Mouse (Mus musculus) midbrain, embryonic 15.5 days (tissue): ENCODE data around the gene Gm21958. TPM values are rescaled to one million over a fixed set of nuclear protein-coding genes. Genes with fewer than 3 reads are reported as not detected.

ENCODE experiments used
- ATAC-seq: fragments of 200-750 bp; cut with Nextera tagmentation; replicated peaks from 2 replicates; pipeline ENCODE4 v1.8.0; 2017; ENCODE audit warnings: moderate TSS enrichment
- H3K27ac ChIP-seq: fragments of 300-500 bp; sonication (generic); 2 replicates; pipeline ENCODE4 v1.5.1; 2015; ENCODE audit warnings: mild to moderate bottlenecking, inconsistent platforms
- H3K27me3 ChIP-seq: fragments of 300-500 bp; sonication (generic); replicated peaks from 2 replicates; pipeline ENCODE4 v1.6.1; 2015; ENCODE audit warnings: inconsistent platforms
- H3K36me3 ChIP-seq: fragments of 300-500 bp; sonication (generic); replicated peaks from 2 replicates; pipeline ENCODE4 v1.6.1; 2015; ENCODE audit warnings: inconsistent platforms
- H3K4me1 ChIP-seq: fragments of 300-500 bp; sonication (generic); 2 replicates; pipeline ENCODE4 v1.6.1; 2015; ENCODE audit warnings: inconsistent platforms
- H3K4me2 ChIP-seq: fragments of 300-500 bp; sonication (generic); 2 replicates; pipeline ENCODE4 v1.6.1; 2015; ENCODE audit warnings: inconsistent platforms, mild to moderate bottlenecking, moderate library complexity
- H3K4me3 ChIP-seq: fragments of 300-500 bp; sonication (generic); 2 replicates; pipeline ENCODE4 v1.5.1; 2015; ENCODE audit warnings: mild to moderate bottlenecking, inconsistent platforms
- H3K9ac ChIP-seq: fragments of 300-500 bp; sonication (generic); 2 replicates; pipeline ENCODE4 v1.6.1; 2015; ENCODE audit warnings: mild to moderate bottlenecking, inconsistent platforms
- H3K9me3 ChIP-seq: fragments of 300-500 bp; sonication (generic); 2 replicates; pipeline ENCODE4 v1.6.1; 2016; ENCODE audit warnings: inconsistent platforms
- WGBS: fragments of 180-500 bp; shearing (Covaris S2); methylation state at CpG from one replicate; pipeline ENCODE4 v1.1.7; 2015; ENCODE audit warnings: mixed read lengths; 5-methylcytosine and 5-hydroxymethylcytosine counted together
- polyA plus RNA-seq: library from polyadenylated mRNA; unstranded; fragments of >200 nt; fragmentation: Nextera tagmentation; extraction: Ambion mirVana; gene quantifications from 2 replicates; pipeline ENCODE4 v1.2.1, GENCODE M21; 2015

Gm21958 gene
- not detected in 2 replicates for polyA plus RNA-seq

DNA sequence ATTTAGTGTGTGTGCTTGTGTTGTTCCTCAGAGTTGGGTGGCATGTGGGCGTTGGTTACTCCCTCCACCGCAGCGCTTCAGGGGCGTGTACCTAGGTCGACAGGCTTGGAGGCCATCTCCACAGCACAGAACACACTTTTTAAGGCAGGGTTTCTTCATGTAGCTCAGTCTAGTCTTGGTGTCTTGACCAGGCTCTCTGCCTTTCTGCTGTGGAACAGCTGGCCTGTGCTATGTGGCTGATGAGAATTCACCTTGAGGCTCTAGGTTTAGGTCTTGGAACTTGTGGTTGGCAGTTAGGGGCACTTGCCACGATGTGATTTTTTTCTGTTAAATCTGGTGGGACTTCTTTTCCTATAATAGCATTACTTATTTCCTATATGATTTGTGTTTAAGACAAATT is at the start of gene Gm21958:
Gene Gm21958 (minus strand): TSS at position 101 of the 400 bp plus-strand sequence.
- H3K9ac ChIP-seq = no peak within 1 kb of the TSS
- no peak within 1 kb of the TSS for H3K27ac ChIP-seq
- H3K4me2 ChIP-seq = no peak within 1 kb of the TSS
- peaks cover 66% of the 10 kb centered on the region for H3K36me3 ChIP-seq
- no peaks in the 10 kb centered on the region for H3K27me3 ChIP-seq
- ATAC-seq = no peak
- H3K4me1 ChIP-seq = no peaks in the 10 kb centered on the region
- 95% methylated on average over 6 of the region's 6 CpGs for WGBS
- no peak within 1 kb of the TSS for H3K4me3 ChIP-seq
- no peaks in the 10 kb centered on the region for H3K9me3 ChIP-seq

DNA sequence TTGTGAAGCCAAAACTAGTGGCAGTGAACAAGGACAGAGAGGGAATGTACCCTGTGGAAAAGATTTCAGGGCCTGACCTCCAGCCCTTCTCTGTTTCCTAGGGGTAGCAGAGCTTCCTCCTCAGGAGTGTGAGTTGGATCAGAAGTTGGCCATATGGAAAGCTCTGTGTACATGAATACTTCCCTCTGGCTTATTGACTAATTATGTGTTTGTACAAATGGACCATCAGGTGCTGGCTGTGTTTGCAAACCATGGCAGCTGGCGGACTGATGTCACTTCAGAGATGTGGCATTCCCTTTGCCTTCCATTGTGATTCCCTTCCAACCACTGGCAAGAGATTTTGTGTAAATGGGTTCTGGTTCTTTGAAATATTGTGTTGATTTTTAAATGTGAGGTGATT is 47.1 kb upstream of the Gm21958 start:
- H3K36me3 ChIP-seq = no peaks in the 10 kb centered on the region
- H3K27me3 ChIP-seq = no peaks in the 10 kb centered on the region; the same call in 1 of the 2 replicates
- H3K9ac ChIP-seq = no peak overlapping the region
- H3K4me1 ChIP-seq = peaks cover 3% of the 10 kb centered on the region
- 89% methylated on average over 1 of the region's 1 CpGs for WGBS
- no peak for ATAC-seq
- H3K4me3 ChIP-seq = no peak overlapping the region
- H3K27ac ChIP-seq = no peak overlapping the region
- no peak overlapping the region for H3K4me2 ChIP-seq
- H3K9me3 ChIP-seq = no peaks in the 10 kb centered on the region

DNA sequence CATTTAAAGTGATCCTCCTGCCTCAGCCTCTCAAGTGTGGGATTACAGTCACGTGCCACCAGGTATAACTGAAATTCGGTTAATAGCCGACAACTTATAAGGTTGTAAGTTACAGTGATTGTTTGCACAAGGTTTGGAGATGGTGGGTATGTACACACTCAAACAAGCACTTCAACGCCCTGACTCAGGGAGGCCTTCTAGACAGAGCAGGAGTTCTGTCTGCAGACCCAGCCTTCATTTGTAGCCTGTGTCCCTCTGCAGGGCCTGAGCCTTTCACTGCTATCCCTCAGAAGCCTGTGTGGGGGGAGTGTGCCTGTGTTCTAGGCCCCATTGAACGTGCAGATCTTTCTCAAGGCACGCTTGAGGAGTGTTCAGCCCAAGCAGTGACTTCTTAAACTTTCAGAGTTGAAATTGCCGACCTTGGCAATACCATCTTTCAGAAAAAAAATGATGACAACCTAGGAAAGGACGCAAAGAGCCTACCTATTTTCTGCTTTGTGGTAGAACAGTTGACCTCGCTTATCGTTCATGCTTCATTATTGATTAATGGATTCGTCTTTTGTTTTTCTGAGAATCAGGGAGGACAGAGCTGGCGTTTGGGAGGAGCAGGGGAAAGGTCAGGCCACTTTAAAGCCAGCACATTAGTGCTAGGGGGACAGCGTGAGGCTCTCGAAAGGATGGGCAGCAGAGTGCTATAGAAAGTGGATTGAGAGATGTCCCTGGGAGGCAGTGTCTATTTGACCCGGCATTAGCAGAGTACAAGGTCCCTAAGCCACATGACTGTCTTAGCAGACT is 46.4 kb upstream of the Gm21958 start:
- 57% methylated on average over 15 of the region's 15 CpGs for WGBS
- no peaks in the 10 kb centered on the region for H3K9me3 ChIP-seq

DNA sequence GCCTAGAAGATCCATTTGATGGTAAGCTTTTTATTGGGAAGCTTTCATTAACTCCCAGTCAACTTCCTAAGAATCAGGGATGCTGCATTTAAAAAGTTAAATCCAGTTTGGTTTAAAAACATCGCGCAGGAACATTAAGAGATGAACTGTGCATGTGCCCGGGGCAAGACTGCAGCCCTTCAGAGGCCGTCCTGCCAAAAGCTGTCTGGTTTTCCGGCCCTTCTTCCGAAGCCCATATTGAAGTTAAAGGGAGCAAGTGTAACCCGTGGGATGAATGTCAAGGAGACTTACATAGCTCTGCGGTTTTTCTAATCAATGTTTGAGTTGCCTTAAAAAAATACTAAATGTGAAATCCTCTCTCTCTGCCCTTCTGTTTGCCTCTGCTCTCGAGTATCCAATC is 45.1 kb upstream of the Gm21958 start:
- ATAC-seq = no peak
- no peaks in the 10 kb centered on the region for H3K9me3 ChIP-seq
- peaks cover 16% of the 10 kb centered on the region for H3K4me1 ChIP-seq
- H3K36me3 ChIP-seq = no peaks in the 10 kb centered on the region
- H3K4me2 ChIP-seq = no peak overlapping the region
- H3K4me3 ChIP-seq = no peak overlapping the region
- WGBS = 80% methylated on average over 9 of the region's 9 CpGs
- no peak overlapping the region for H3K27ac ChIP-seq
- H3K9ac ChIP-seq = no peak overlapping the region
- H3K27me3 ChIP-seq = no peaks in the 10 kb centered on the region; the same call in 1 of the 2 replicates

More for the DNA sequence above, 46.4 kb upstream of the Gm21958 start:
- Histone ChIP-seq H3K4me2 (no peak overlapping the region), H3K4me3 (no peak overlapping the region), H3K27ac (no peak overlapping the region), H3K36me3 (no peaks in the 10 kb centered on the region), H3K9ac (no peak overlapping the region), H3K4me1 (peaks cover 10% of the 10 kb centered on the region), H3K27me3 (no peaks in the 10 kb centered on the region; the same call in 1 of the 2 replicates)
- no peak for ATAC-seq

DNA sequence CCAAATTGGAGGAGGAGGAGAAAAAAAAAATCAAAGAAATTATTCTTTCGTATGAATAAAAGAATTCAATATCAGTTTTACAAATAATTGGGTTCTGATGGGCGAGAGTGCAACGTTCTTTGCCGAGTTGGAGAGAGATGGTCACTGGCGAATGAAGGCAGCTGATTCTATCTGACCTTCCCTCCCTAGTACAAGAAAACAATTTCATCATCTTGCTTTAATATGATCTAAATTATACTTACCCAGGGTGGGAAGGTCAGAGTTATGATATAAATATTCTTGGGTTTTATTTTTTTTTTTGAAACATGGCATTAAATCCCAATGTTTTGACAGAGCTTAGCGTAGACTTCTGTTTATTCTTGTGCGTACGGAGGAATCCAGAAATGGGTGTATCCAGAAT is 43.3 kb upstream of the Gm21958 start:
- 91% methylated on average over 8 of the region's 8 CpGs for WGBS
- no peak overlapping the region for H3K4me3 ChIP-seq
- no peak overlapping the region for H3K9ac ChIP-seq
- no peak for ATAC-seq
- H3K27ac ChIP-seq = no peak overlapping the region
- no peaks in the 10 kb centered on the region for H3K9me3 ChIP-seq
- no peaks in the 10 kb centered on the region; the same call in 1 of the 2 replicates for H3K27me3 ChIP-seq
- H3K4me1 ChIP-seq = peaks cover 16% of the 10 kb centered on the region
- H3K4me2 ChIP-seq = no peak overlapping the region
- no peaks in the 10 kb centered on the region for H3K36me3 ChIP-seq

DNA sequence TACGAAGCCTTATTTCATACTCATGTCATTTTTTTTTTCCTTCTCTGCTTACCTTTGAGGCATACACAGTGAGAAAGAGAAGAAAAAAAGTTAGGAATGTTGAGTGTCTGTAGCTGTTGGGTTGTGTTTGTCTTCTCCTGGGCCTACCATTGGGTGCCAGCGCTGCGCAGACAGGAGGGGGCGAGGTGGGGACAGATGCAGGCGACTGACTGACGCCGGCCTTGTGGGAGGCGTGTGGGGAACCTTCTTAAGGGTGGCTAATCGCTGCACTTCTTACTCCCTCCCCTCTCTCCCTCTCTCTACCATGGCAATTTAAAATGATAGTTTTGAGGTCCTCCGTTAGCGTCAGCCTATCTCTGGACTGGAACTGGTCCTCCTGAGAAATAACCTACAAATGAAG is 41.9 kb upstream of the Gm21958 start:
- peak; percentile 37; the same call in 1 of the 2 replicates for ATAC-seq
- Histone ChIP-seq H3K36me3 (peaks cover 1% of the 10 kb centered on the region; the same call in 1 of the 2 replicates), H3K9me3 (no peaks in the 10 kb centered on the region), H3K4me3 (peak overlapping the region; percentile 64), H3K9ac (no peak overlapping the region), H3K27ac (no peak overlapping the region), H3K4me1 (peaks cover 16% of the 10 kb centered on the region), H3K4me2 (peak overlapping the region; percentile 99), H3K27me3 (no peaks in the 10 kb centered on the region; the same call in 1 of the 2 replicates)
- WGBS = 2% methylated on average over 11 of the region's 11 CpGs

DNA sequence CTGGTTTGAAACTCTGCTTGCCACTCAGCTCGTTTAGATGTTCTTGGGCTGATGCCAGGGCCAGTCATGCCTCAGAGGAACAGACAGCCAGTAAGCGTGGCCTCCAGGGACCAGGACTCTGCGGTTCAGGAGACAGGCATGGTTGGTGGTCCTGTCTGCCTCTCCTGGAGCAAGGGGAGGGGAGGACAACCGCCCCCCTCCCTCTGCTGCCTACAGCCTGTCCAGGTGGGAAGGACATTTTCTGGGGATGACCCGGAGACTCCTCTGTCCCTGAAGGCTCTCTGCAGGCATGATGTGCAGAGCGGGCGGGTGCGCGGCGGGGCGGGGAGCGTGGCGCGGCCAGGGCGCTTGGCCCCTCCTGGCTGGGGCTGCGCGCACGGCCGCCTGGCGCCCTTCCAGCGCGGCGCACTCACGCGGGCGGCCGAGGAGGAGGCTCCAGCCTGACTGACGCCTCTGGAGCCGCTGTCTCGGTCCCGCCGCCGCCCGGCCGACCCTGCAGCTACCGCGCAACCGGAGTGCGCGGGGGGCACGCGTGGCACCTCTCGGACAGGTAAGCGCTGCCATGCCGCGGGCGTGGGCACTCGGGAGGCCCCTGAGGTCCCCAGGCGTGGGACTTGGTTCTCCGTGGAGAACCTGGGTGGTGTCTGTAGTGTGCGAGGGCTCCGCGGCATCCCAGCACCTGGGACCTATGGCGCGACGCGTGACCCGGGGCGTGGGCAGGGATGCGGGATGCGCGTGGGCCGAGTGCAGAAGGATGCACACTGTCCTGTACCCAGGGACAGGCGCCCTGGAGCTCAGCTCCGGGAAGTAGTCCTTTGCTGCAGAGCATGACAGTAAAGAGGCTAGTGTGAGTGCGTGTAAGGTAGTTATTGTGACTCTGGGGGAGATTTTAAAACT is 41.2 kb upstream of the Gm21958 start, which contains the start of gene Smad9:
Gene Smad9 (plus strand): TSS at position 438 of the 897 bp plus-strand sequence.
- under 1% methylated on average over 66 of the region's 66 CpGs for WGBS
- Histone ChIP-seq H3K27ac (no peak within 1 kb of the TSS), H3K9ac (peak within 1 kb of the TSS; percentile 66)

DNA sequence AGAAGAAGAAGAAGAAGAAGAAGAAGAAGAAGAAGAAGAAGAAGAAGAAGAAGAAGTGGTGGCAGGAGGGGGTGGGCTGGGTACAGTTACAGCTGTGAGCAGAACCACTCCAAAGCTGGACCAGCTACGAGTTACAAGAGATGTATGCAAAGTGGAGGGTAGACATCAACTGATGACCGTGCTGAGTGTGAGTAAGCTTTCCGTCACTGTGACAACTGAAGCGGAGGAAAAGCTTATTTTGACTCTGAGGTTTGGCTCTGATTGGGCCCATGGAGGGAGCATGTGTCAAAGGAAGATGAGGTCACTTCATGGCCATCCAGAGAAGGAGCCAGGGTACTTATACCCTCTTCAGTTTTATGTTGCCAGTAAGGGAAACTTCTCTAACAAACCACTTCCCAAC is 39.3 kb upstream of the Gm21958 start:
- H3K4me1 ChIP-seq = peaks cover 16% of the 10 kb centered on the region
- ATAC-seq = no peak
- H3K36me3 ChIP-seq = peaks cover 25% of the 10 kb centered on the region
- H3K9me3 ChIP-seq = no peaks in the 10 kb centered on the region
- H3K4me2 ChIP-seq = no peak overlapping the region
- H3K27ac ChIP-seq = no peak overlapping the region
- no peaks in the 10 kb centered on the region; the same call in 1 of the 2 replicates for H3K27me3 ChIP-seq
- no peak overlapping the region for H3K9ac ChIP-seq
- H3K4me3 ChIP-seq = no peak overlapping the region
- WGBS = 88% methylated on average over 4 of the region's 4 CpGs

More for the DNA sequence above, 41.2 kb upstream of the Gm21958 start, which contains the start of gene Smad9:
- H3K4me3 ChIP-seq = peak within 1 kb of the TSS; percentile 64
- H3K27me3 ChIP-seq = no peaks in the 10 kb centered on the region; the same call in 1 of the 2 replicates
- peak; percentile 83 for ATAC-seq
- peaks cover 16% of the 10 kb centered on the region for H3K4me1 ChIP-seq
- peaks cover 6% of the 10 kb centered on the region; the same call in 1 of the 2 replicates for H3K36me3 ChIP-seq
- no peaks in the 10 kb centered on the region for H3K9me3 ChIP-seq
- H3K4me2 ChIP-seq = peak within 1 kb of the TSS; percentile 99

DNA sequence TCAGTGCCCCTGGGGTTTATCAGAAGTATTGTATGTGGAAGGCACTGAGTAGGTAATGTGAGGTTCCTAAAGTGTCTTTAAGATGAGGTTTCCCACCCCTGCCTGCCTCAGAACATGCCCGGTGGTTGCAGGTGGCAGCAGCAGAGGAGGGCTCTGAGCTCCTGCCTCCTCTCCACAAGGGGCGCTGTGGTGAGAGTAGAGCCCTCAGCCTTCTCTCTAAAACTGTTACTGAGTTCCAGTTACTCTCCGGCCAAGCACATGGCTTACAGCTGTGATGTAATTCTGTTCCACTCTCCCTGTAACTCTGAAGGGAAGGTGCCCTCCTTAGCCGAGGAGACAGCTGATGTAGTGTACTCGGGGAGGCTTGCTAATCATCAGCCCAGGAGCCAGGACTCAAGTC is 31.6 kb upstream of the Gm21958 start:
- Histone ChIP-seq H3K27ac (no peak overlapping the region), H3K36me3 (peaks cover 80% of the 10 kb centered on the region), H3K4me3 (no peak overlapping the region), H3K9ac (no peak overlapping the region), H3K4me1 (no peaks in the 10 kb centered on the region), H3K27me3 (no peaks in the 10 kb centered on the region), H3K4me2 (no peak overlapping the region), H3K9me3 (no peaks in the 10 kb centered on the region)
- 60% methylated on average over 5 of the region's 5 CpGs for WGBS
- no peak for ATAC-seq

DNA sequence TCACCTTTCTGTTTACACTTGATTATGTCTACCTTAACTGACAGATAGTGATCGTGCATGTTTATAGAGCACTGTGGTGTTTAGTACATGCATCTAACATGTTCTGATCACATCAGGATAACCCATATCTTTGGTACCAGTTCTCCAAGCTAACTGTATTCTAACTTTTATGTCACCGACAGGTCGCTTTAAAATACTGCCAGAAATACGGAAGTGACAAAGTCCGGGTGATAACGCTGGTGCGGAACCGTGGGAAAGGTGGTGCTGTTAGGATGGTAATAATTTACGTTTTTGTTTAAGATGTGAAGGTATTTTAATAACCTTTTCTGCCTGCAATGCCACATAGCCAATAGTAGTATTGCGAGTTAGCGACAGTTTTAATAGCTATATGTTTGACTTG is 27.8 kb upstream of the Gm21958 start:
- H3K4me1 ChIP-seq = no peaks in the 10 kb centered on the region
- no peak for ATAC-seq
- H3K9ac ChIP-seq = no peak overlapping the region
- no peak overlapping the region for H3K4me2 ChIP-seq
- H3K4me3 ChIP-seq = no peak overlapping the region
- no peak overlapping the region for H3K27ac ChIP-seq
- H3K9me3 ChIP-seq = no peaks in the 10 kb centered on the region
- WGBS = 98% methylated on average over 11 of the region's 11 CpGs
- peaks cover 52% of the 10 kb centered on the region for H3K36me3 ChIP-seq
- H3K27me3 ChIP-seq = no peaks in the 10 kb centered on the region

DNA sequence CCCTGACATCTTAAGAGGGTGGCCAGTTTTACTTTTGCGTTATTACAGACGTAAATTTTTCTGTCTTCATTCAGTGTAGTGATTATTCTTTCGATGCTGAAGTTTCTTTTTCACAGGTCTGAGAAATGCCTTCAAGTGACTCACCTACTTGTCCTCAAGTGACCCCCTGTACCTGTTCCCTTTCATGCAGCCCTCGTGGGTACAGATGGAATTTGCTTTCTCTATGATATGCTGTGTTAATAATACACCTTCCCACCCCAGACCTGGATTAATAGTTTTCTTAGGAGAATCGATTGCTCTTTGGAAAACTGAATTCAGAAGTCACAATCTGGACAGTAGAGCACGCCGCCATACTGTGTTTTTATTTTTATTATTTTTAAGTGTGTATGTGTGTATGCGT is 23.2 kb upstream of the Gm21958 start:
- Histone ChIP-seq H3K27me3 (no peaks in the 10 kb centered on the region), H3K9ac (no peak overlapping the region), H3K27ac (no peak overlapping the region), H3K4me2 (no peak overlapping the region), H3K4me3 (no peak overlapping the region), H3K36me3 (peaks cover 18% of the 10 kb centered on the region), H3K9me3 (no peaks in the 10 kb centered on the region), H3K4me1 (peaks cover 22% of the 10 kb centered on the region)
- WGBS = 98% methylated on average over 8 of the region's 8 CpGs
- ATAC-seq = no peak
